Mouse (Mus musculus): ENCODE measurements at regions not wholly inside any gene's neighbourhood (a gene's known extent, or its start where the extent isn't known, plus 50 kb on each side); places are given as distances from the start of the nearest gene placed in this dataset.
A peak's percentile ranks its signal among the peaks of the same experiment; 100 is the strongest.

DNA sequence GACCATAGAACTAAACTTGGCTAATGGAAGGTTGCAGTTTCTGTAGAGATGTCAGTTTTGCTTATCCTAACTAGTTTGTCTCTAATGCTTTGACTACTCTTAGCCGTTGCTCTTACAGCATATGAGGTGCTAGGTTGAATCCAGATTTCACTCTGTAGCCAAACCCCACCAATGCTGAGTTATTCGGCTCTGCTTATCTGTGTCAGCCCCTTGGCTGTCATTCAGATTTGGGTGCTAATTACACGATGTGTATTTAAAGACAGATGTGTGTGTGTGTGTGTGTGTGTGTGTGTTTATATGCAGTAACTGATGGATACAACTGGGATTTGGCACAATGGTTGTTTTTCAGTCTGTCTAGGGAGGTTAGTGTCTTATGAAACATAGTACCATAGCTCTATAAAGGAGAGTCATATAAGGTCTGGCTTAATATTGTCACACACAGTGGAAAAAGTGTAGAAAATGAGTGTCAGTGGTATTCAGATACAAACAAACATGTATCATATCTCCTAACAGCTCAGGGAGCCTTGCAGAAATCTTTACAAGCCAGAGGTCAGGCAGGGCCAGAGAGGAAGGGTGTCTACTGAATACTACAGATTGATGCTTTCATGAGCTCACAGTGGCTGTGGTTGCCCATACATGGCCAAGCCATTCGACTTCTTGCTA lies 172.6 kb upstream of the Ccn2 start:
- Histone ChIP-seq H3K4me1 (ENCODE audit: control insufficient read depth, insufficient read depth, low read length) (no peaks in the 10 kb centered on the region), H3K9me3 (ENCODE audit: control insufficient read depth, low read length) (no peaks in the 10 kb centered on the region), H3K27ac (ENCODE audit: low read length) (no peak overlapping the region), H3K27me3 (replicated peaks; ENCODE audit: control insufficient read depth, insufficient read depth, low read length) (no peaks in the 10 kb centered on the region), H3K4me2 (ENCODE audit: low read depth, low read length) (no peak overlapping the region), H3K9ac (ENCODE audit: low read depth, low read length) (no peak overlapping the region), H3K36me3 (ENCODE audit: control insufficient read depth, insufficient read depth, low read length) (no peaks in the 10 kb centered on the region), H3K4me3 (ENCODE audit: low read length) (no peak overlapping the region)
- 65% methylated on average over 4 of the region's 4 CpGs for WGBS
- ATAC-seq = no peak

DNA sequence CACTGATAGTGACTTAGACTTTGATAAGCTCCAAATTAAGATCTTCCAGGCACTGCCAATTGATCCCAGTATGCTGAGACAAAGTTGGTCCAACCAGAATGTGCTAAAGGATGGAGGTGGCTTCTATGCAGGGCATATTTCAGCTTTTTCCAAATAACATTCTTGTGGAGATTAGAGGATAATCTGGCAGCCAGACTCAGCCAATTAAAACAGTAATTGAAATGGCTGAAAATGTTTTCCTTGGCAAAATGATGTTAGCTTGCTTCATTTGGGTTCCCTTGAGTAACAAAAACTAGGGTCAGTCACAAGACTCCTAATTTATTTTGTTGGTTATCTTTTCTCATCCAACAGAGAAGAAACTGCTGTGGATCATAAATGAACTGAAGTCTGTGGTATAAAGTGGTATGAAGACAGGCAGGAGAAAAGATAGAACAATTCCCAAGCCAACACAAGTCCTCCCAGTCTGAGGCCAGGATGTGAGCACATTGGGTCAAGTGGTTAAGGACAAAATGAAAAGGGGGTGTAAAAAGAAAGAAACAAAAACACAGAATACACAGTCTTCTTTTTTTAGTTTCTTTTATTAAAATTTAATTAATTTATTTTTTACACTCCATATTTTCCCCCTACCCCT lies 161.4 kb upstream of the Ccn2 start:
- no peak overlapping the region for H3K4me3 ChIP-seq (ENCODE audit: low read length)

DNA sequence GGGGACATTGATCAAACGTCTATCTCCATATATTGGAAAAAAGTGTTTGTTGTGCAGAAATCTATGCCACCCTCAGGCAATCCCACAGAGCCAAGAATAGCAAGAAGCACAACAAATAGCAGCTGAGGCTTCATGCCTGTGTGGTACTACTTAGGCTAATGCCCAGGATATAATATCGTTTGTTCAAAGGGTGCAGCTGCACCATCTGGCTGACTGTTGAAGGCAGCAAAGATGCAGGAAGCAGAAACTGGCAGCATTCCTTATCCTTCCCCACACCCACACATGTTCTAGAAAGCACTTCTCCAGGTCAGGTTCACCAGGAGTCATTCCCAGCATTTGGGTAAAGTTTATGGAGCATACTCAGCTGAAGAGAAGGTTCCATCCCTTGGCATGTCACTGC lies 158.1 kb upstream of the Ccn2 start:
- H3K9ac ChIP-seq (ENCODE audit: low read depth, low read length) = no peak overlapping the region
- no peak overlapping the region for H3K27ac ChIP-seq (ENCODE audit: low read length)
- no peaks in the 10 kb centered on the region for H3K36me3 ChIP-seq (ENCODE audit: control insufficient read depth, insufficient read depth, low read length)
- H3K27me3 ChIP-seq (replicated peaks; ENCODE audit: control insufficient read depth, insufficient read depth, low read length) = no peaks in the 10 kb centered on the region
- no peak overlapping the region for H3K4me3 ChIP-seq (ENCODE audit: low read length)
- H3K4me2 ChIP-seq (ENCODE audit: low read depth, low read length) = no peak overlapping the region
- H3K9me3 ChIP-seq (ENCODE audit: control insufficient read depth, low read length) = no peaks in the 10 kb centered on the region
- H3K4me1 ChIP-seq (ENCODE audit: control insufficient read depth, insufficient read depth, low read length) = no peaks in the 10 kb centered on the region
- whole genome bisulfite sequencing = 65% methylated on average over 2 of the region's 2 CpGs
- no peak for ATAC-seq

More for the DNA sequence above, 161.4 kb upstream of the Ccn2 start:
- Histone ChIP-seq H3K4me2 (ENCODE audit: low read depth, low read length) (no peak overlapping the region), H3K36me3 (ENCODE audit: control insufficient read depth, insufficient read depth, low read length) (no peaks in the 10 kb centered on the region), H3K9ac (ENCODE audit: low read depth, low read length) (no peak overlapping the region), H3K4me1 (ENCODE audit: control insufficient read depth, insufficient read depth, low read length) (no peaks in the 10 kb centered on the region), H3K27me3 (replicated peaks; ENCODE audit: control insufficient read depth, insufficient read depth, low read length) (no peaks in the 10 kb centered on the region), H3K9me3 (ENCODE audit: control insufficient read depth, low read length) (no peaks in the 10 kb centered on the region), H3K27ac (ENCODE audit: low read length) (no peak overlapping the region)
- ATAC-seq = no peak

DNA sequence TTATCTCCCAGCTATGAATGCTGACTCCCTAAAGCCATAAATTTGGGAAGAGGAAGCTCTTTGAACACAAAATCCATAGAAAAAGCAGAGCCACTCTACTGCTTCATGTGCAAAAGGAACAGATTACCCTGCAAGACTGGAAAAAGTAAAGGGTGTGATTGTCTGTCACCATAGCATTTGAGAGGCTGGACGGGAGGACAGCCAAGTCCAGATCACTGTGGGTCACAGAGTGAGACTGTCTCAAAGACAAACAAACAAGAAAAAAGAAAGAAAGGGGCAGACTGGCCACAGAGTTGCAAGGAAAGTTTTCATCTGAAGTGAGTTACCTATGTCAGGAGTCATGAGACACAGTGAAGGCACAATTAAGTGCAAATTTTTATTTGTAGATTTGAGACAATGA lies 150.7 kb upstream of the Ccn2 start:
- Histone ChIP-seq H3K9ac (ENCODE audit: low read depth, low read length) (no peak overlapping the region), H3K27me3 (replicated peaks; ENCODE audit: control insufficient read depth, insufficient read depth, low read length) (no peaks in the 10 kb centered on the region), H3K4me3 (ENCODE audit: low read length) (no peak overlapping the region), H3K4me2 (ENCODE audit: low read depth, low read length) (no peak overlapping the region), H3K36me3 (ENCODE audit: control insufficient read depth, insufficient read depth, low read length) (no peaks in the 10 kb centered on the region), H3K27ac (ENCODE audit: low read length) (peak overlapping the region; percentile 11; the same call in 1 of the 2 replicates), H3K4me1 (ENCODE audit: control insufficient read depth, insufficient read depth, low read length) (peaks cover 16% of the 10 kb centered on the region), H3K9me3 (ENCODE audit: control insufficient read depth, low read length) (no peaks in the 10 kb centered on the region)
- 50% methylated on average over 1 of the region's 1 CpGs for WGBS
- no peak for ATAC-seq

DNA sequence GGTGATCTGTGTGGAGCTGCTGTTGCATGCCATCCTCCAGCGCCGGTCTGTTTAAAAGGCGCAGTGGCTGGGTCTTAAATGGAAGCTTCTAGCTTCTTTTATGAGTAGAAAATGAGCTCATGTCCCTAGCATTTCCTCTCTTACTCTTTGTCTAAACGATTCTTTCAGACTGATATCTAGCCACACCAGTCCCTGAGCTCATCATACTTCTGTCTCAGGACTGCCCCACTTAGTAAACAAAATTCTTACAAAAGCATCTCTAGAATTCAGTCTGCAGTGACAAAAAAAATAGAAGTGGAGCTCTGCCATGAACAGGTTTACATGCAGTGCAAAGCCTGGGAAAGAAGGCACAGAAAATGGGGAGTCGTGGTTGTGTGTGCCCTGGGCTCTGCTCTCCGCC lies 150.2 kb upstream of the Ccn2 start:
- Histone ChIP-seq H3K9ac (ENCODE audit: low read depth, low read length) (no peak overlapping the region), H3K4me3 (ENCODE audit: low read length) (no peak overlapping the region), H3K27ac (ENCODE audit: low read length) (peak overlapping the region; percentile 11; the same call in 1 of the 2 replicates), H3K4me1 (ENCODE audit: control insufficient read depth, insufficient read depth, low read length) (peaks cover 16% of the 10 kb centered on the region), H3K36me3 (ENCODE audit: control insufficient read depth, insufficient read depth, low read length) (no peaks in the 10 kb centered on the region), H3K9me3 (ENCODE audit: control insufficient read depth, low read length) (no peaks in the 10 kb centered on the region), H3K4me2 (ENCODE audit: low read depth, low read length) (no peak overlapping the region), H3K27me3 (replicated peaks; ENCODE audit: control insufficient read depth, insufficient read depth, low read length) (no peaks in the 10 kb centered on the region)
- WGBS = 68% methylated on average over 6 of the region's 6 CpGs
- no peak for ATAC-seq

DNA sequence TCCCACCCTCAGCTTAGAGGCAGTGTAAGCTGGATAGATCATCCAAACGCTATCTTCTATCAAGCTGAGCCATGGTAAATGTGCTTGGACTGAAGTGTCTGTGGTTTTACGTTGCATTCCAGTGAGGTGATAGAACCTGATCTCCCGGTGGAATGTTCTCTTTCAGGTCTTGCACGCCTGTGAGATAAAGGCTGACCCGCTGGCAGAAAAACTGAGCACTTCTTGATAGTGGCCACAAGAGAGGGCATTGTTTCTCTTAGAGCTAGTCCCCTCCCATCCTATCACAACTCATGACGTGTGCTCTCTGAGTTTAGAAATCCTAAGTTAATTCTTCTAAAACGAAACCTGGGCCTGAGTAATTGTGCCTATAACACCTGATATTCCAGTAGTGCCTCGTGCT lies 149.1 kb upstream of the Ccn2 start:
- H3K27ac ChIP-seq (ENCODE audit: low read length) = no peak overlapping the region
- no peaks in the 10 kb centered on the region for H3K27me3 ChIP-seq (replicated peaks; ENCODE audit: control insufficient read depth, insufficient read depth, low read length)
- H3K36me3 ChIP-seq (ENCODE audit: control insufficient read depth, insufficient read depth, low read length) = no peaks in the 10 kb centered on the region
- H3K9me3 ChIP-seq (ENCODE audit: control insufficient read depth, low read length) = no peaks in the 10 kb centered on the region
- H3K4me3 ChIP-seq (ENCODE audit: low read length) = no peak overlapping the region
- no peak overlapping the region for H3K4me2 ChIP-seq (ENCODE audit: low read depth, low read length)
- no peak overlapping the region for H3K9ac ChIP-seq (ENCODE audit: low read depth, low read length)
- H3K4me1 ChIP-seq (ENCODE audit: control insufficient read depth, insufficient read depth, low read length) = peaks cover 16% of the 10 kb centered on the region
- peak; percentile 81 for ATAC-seq
- WGBS = 55% methylated on average over 8 of the region's 8 CpGs

DNA sequence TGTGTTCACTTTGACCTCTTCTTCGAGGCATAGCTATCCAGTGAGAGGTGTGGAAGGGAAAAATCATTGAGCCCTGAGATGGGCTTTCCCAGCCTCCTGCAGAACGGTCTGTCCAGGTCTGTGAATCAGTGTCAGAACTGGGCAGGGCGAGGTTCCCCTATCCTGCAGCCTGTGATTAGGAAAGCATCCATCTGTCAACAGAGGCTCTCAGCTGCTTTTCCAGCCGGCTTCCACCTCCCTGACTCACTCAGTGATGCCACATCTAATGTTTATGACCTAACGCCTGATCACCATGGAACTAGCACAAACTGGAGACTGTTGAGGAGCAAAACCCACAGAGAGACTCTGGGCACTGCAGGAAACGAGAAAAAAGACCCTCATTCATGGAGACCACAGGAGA lies 148.1 kb upstream of the Ccn2 start:
- peak overlapping the region; percentile 85 for H3K27ac ChIP-seq (ENCODE audit: low read length)
- no peaks in the 10 kb centered on the region for H3K36me3 ChIP-seq (ENCODE audit: control insufficient read depth, insufficient read depth, low read length)
- 0 out of 2 replicates have a peak, but pooled peaks have one; percentile 29 for ATAC-seq
- no peak overlapping the region for H3K9ac ChIP-seq (ENCODE audit: low read depth, low read length)
- no peak overlapping the region for H3K4me2 ChIP-seq (ENCODE audit: low read depth, low read length)
- H3K4me1 ChIP-seq (ENCODE audit: control insufficient read depth, insufficient read depth, low read length) = peaks cover 16% of the 10 kb centered on the region
- no peaks in the 10 kb centered on the region for H3K27me3 ChIP-seq (replicated peaks; ENCODE audit: control insufficient read depth, insufficient read depth, low read length)
- 38% methylated on average over 6 of the region's 6 CpGs for WGBS
- no peak overlapping the region for H3K4me3 ChIP-seq (ENCODE audit: low read length)
- H3K9me3 ChIP-seq (ENCODE audit: control insufficient read depth, low read length) = no peaks in the 10 kb centered on the region

DNA sequence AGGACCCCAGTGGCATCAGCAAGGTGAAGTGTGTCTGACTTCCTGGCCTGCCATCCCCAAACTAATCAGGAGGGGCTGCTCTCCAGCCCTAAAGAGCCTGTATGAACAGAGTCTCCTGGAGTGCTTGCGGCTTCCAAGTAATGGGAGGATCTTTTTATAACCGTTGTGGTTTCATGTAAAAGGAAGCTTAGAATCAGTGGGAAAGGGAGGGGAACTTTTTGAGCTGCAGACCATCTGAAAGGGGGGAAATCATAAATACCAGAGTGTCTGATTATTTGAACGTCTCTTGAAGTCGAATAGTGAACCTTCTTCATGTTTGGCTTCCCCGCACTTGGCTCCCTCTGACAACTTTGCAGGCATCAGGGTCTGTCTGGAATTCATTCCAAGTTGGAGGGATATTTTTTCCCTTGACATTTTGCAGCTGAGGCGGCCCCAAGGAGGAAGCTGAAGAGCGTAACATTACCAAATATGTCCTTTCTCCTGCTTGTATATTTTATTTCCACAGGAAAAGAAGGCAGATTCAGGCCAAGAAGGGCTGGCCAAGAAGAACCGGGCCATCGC lies 147.2 kb upstream of the Ccn2 start:
- 38% methylated on average over 9 of the region's 9 CpGs for WGBS
- H3K36me3 ChIP-seq (ENCODE audit: control insufficient read depth, insufficient read depth, low read length) = no peaks in the 10 kb centered on the region
- no peaks in the 10 kb centered on the region for H3K9me3 ChIP-seq (ENCODE audit: control insufficient read depth, low read length)
- peak overlapping the region; percentile 85 for H3K27ac ChIP-seq (ENCODE audit: low read length)
- no peak overlapping the region for H3K4me3 ChIP-seq (ENCODE audit: low read length)
- H3K4me2 ChIP-seq (ENCODE audit: low read depth, low read length) = no peak overlapping the region
- no peak overlapping the region for H3K9ac ChIP-seq (ENCODE audit: low read depth, low read length)
- H3K27me3 ChIP-seq (replicated peaks; ENCODE audit: control insufficient read depth, insufficient read depth, low read length) = no peaks in the 10 kb centered on the region
- H3K4me1 ChIP-seq (ENCODE audit: control insufficient read depth, insufficient read depth, low read length) = peaks cover 16% of the 10 kb centered on the region
- peak; percentile 65 for ATAC-seq

DNA sequence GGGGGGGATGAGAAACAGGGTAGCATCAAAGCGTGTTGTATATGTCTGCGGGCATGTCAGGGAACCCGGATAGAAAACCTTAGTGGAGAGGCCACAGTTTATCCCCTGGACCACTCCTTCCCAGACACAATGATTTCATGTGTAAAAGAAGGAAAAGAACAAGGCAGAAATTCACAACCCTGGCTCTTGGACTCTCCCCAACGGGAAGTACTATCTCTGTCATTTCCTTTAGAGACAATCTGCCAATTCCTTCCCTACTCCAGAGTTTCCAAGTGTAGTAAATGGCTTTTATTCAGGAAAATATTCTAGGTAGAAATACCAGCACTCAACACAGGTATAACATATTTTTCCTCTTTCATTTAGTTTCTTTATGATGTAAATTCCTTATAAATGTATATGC lies 141.7 kb upstream of the Ccn2 start:
- ATAC-seq = no peak
- H3K4me3 ChIP-seq (ENCODE audit: low read length) = no peak overlapping the region
- whole genome bisulfite sequencing = 75% methylated on average over 4 of the region's 4 CpGs
- no peak overlapping the region for H3K9ac ChIP-seq (ENCODE audit: low read depth, low read length)
- no peaks in the 10 kb centered on the region for H3K9me3 ChIP-seq (ENCODE audit: control insufficient read depth, low read length)
- H3K27me3 ChIP-seq (replicated peaks; ENCODE audit: control insufficient read depth, insufficient read depth, low read length) = no peaks in the 10 kb centered on the region
- no peak overlapping the region for H3K27ac ChIP-seq (ENCODE audit: low read length)
- no peaks in the 10 kb centered on the region for H3K4me1 ChIP-seq (ENCODE audit: control insufficient read depth, insufficient read depth, low read length)
- no peak overlapping the region for H3K4me2 ChIP-seq (ENCODE audit: low read depth, low read length)
- no peaks in the 10 kb centered on the region for H3K36me3 ChIP-seq (ENCODE audit: control insufficient read depth, insufficient read depth, low read length)

Data from intestine, embryonic 16.5 days (tissue).